Mouse (Mus musculus) ES-Bruce4 (cell line): Measurements from ENCODE around the gene AW549877.

Experiments
- CTCF ChIP-seq: IDR thresholded peaks from one replicate; pipeline ENCODE4 v1.8.1; 2011; ENCODE audit warnings: low read depth, low read length
- EP300 ChIP-seq: IDR thresholded peaks from 2 replicates; pipeline ENCODE4 v1.6.1; 2011; ENCODE audit warnings: low read depth, low read length; ENCODE audit not compliant: insufficient read depth
- POLR2A ChIP-seq: IDR thresholded peaks from one replicate; pipeline ENCODE4 v1.8.1; 2011; ENCODE audit warnings: low read length; ENCODE audit not compliant: insufficient read depth

DNA sequence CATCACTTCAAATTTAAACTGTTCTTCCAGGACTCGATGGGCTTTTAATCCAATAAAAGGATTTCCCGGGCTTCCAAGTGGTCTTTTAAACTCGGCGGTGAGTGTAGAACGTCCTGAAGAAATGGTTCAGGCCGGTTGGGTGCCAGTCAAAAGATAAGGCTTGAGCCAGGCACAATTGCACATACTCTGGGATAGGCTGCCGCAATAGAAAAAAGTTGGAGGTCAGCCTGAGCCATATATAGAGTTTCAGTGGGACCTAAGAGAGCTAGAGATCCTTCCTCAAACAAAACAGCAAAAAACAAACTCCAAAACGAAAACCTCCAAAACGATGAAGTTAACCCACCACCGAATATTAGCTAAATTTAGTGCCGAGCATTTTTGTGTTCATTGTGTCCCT is 30.0 kb upstream of the AW549877 start:
- TF ChIP-seq CTCF (no peak), POLR2A (no peak), EP300 (no peak)
